Mouse (Mus musculus): Measurements from ENCODE around the gene Tshr. TPM values are rescaled to one million over a fixed set of nuclear protein-coding genes. Genes with fewer than 3 reads are reported as not detected.
"Not testable (repeated sequence)": the region's sequence is repeated elsewhere in the genome, so short reads cannot be mapped to it uniquely, and the experiment has no call there.

Tshr gene
- polyA plus RNA-seq, 1 experiment from 2014 or later, result not detected

DNA sequence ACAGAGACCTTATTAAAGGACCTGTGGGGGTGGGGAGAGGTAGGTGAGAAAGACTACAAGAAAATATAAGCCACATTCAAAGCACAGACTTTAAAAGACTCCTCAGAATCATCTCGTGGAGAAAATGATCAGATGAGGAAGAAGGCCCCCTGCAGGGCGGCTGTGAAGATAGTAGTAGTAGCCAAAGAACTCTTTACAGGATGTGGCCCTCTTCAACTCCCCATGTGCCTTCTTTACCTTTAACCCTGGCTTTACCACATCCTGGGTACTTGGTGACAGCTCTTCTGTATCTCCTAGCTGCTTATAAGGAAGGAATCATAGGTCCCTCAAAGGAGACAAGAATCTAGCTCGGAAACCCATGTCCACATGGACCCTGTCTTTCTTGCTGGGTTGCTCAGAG, 139.3 kb downstream of the Tshr start:
- Histone ChIP-seq H3K4me3 (no peak overlapping the region), H3K27me3 (ENCODE audit: low read depth, poor library complexity, severe bottlenecking) (no peaks in the 10 kb centered on the region), H3K27ac (no peak overlapping the region), H3K36me3 (no peaks in the 10 kb centered on the region), H3K4me1 (no peaks in the 10 kb centered on the region), H3K9me3 (replicated peaks) (no peaks in the 10 kb centered on the region)
- 71% methylated on average over 3 of the region's 3 CpGs for WGBS
- DNase-seq (ENCODE audit: low spot score), result no peak

DNA sequence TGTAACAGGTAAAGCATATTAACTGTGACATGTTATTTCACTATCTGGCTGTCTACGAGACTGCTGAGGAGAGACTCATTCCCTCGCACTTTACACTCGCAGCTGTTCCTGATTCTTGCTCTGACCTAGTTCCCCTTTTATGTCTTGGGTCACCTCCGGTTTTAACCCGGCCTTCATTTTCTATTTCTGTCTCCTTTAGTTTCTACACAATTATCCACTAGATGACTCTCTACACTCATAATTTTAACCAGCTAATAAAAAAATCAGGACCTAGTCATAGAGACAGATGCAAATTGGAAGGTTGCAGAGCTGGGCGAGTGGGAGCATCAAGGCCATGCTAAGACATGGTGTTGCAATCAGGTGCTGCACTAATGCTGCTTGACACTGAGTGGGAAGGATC, 150.2 kb downstream of the Tshr start:
- WGBS, result 78% methylated on average over 6 of the region's 6 CpGs
- no peaks in the 10 kb centered on the region for H3K36me3 ChIP-seq

GRCm38 (mm10) chr12:91540202-91540601, 155.8 kb downstream of the Tshr start:
- Histone ChIP-seq H3K27ac (no peak overlapping the region), H3K4me1 (no peaks in the 10 kb centered on the region), H3K4me3 (no peak overlapping the region), H3K9me3 (replicated peaks) (no peaks in the 10 kb centered on the region), H3K27me3 (ENCODE audit: low read depth, poor library complexity, severe bottlenecking) (no peaks in the 10 kb centered on the region), H3K36me3 (no peaks in the 10 kb centered on the region)
- 94% methylated on average over 7 of the region's 7 CpGs for WGBS
- no peak for DNase-seq (ENCODE audit: low spot score)

More for the DNA sequence above, 150.2 kb downstream of the Tshr start:
- Histone ChIP-seq H3K9me3 (replicated peaks) (no peaks in the 10 kb centered on the region), H3K27me3 (ENCODE audit: low read depth, poor library complexity, severe bottlenecking) (no peaks in the 10 kb centered on the region), H3K4me3 (no peak overlapping the region), H3K27ac (no peak overlapping the region), H3K4me1 (no peaks in the 10 kb centered on the region)
- DNase-seq (ENCODE audit: low spot score), result no peak

DNA sequence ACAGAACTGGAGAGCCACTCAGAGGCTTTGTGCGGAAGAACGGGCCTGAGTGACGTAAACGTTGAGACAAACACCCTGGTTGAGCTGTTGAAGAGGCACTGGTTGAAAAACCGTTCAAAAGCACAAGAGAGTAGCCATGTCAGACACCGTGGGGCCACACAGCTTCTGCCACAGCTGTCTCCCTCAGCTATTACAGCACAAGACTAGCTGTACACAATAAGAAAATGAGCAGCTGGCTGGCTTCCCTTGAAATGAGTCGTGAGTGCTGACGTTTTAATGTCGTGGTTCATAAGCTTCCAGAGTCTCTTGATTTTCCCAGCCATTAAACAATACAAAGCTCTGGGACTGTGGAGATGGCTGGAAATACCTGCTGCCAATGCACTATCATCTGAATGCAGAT, 165.1 kb downstream of the Tshr start:
- no peak overlapping the region for H3K4me3 ChIP-seq
- H3K9me3 ChIP-seq (replicated peaks), result no peaks in the 10 kb centered on the region
- no peak overlapping the region for H3K27ac ChIP-seq
- no peaks in the 10 kb centered on the region for H3K4me1 ChIP-seq
- no peaks in the 10 kb centered on the region for H3K27me3 ChIP-seq (ENCODE audit: low read depth, poor library complexity, severe bottlenecking)
- DNase-seq (ENCODE audit: low spot score), result no peak
- peaks cover 7% of the 10 kb centered on the region for H3K36me3 ChIP-seq
- 87% methylated on average over 9 of the region's 9 CpGs for WGBS

GRCm38 (mm10) chr12:91551773-91552526, 167.6 kb downstream of the Tshr start:
- Histone ChIP-seq H3K27me3 (ENCODE audit: low read depth, poor library complexity, severe bottlenecking) (no peaks in the 10 kb centered on the region), H3K4me3 (no peak overlapping the region), H3K27ac (no peak overlapping the region), H3K4me1 (no peaks in the 10 kb centered on the region), H3K36me3 (peaks cover 17% of the 10 kb centered on the region), H3K9me3 (replicated peaks) (no peaks in the 10 kb centered on the region)
- WGBS, result 93% methylated on average over 19 of the region's 19 CpGs
- no peak for DNase-seq (ENCODE audit: low spot score)

DNA sequence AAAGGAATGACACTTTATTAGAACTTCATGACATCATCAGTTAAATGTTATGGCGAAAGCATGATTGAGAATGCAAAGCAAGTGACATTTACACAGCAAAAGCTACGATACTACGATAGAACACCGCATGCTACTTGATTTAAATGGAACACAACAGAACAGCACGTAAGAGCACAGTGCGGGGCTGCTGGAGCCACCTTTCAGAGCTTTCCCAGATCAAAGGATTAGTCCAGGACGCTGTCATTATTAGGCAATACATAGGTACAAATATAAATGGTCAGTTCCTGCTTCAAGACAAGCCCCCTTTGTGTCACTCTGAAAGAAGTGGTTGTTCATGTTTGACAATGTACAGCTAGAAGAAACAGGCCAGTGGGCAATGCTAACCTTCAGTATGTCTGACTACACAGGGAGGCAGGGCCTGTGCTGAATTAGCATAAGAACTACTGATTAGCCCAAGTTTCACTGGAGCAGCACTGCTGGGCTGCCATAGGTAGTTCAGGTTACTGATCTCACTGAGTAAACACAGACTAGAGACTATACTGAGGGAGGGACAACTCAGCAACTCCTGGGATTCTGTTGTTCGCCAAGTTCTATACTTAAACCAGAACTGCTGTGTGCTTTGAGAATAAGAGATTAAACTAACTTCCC, 173.1 kb downstream of the Tshr start:
- WGBS, result 94% methylated on average over 8 of the region's 8 CpGs
- not testable (repeated sequence) for H3K27me3 ChIP-seq (ENCODE audit: low read depth, poor library complexity, severe bottlenecking); H3K4me1 ChIP-seq; DNase-seq (ENCODE audit: low spot score); H3K27ac ChIP-seq; H3K4me3 ChIP-seq; H3K9me3 ChIP-seq (replicated peaks)
- H3K36me3 ChIP-seq, result peaks cover 52% of the 10 kb centered on the region

- not testable (repeated sequence) for H3K27ac ChIP-seq; H3K4me3 ChIP-seq; H3K9me3 ChIP-seq (replicated peaks); DNase-seq (ENCODE audit: low spot score); H3K27me3 ChIP-seq (ENCODE audit: low read depth, poor library complexity, severe bottlenecking); H3K4me1 ChIP-seq
- WGBS, result 97% methylated on average over 4 of the region's 4 CpGs
- H3K36me3 ChIP-seq, result peaks cover 59% of the 10 kb centered on the region
Measured at GRCm38 (mm10) chr12:91558152-91558551, 173.8 kb downstream of the Tshr start.

- no peaks in the 10 kb centered on the region for H3K9me3 ChIP-seq (replicated peaks)
- H3K4me3 ChIP-seq, result no peak overlapping the region
- H3K4me1 ChIP-seq, result no peaks in the 10 kb centered on the region
- peaks cover 98% of the 10 kb centered on the region for H3K36me3 ChIP-seq
- no peaks in the 10 kb centered on the region for H3K27me3 ChIP-seq (ENCODE audit: low read depth, poor library complexity, severe bottlenecking)
- no peak for DNase-seq (ENCODE audit: low spot score)
- H3K27ac ChIP-seq, result no peak overlapping the region
- 94% methylated on average over 4 of the region's 4 CpGs for WGBS
Measured at GRCm38 (mm10) chr12:91567145-91567544, 182.8 kb downstream of the Tshr start.

DNA sequence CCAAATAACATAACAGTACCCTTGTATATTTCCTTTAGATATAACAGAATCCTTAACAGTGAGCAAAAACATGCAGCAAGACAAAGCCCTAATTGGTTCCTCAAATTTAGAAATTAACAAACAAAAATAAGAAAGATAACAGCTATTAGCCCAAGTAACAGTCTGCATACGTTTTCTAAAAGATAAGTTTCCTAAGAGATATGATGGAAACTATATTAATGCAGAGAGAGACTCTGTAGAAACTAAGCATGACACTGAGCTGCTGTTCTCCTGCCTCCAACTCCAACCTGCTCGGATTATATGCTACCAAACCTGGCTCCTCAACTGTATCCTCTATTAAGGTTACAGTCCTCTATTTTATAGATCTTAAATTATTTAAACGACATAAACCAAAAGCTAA, 184.9 kb downstream of the Tshr start:
- no peaks in the 10 kb centered on the region for H3K27me3 ChIP-seq (ENCODE audit: low read depth, poor library complexity, severe bottlenecking)
- no peaks in the 10 kb centered on the region for H3K9me3 ChIP-seq (replicated peaks)
- no peaks in the 10 kb centered on the region for H3K4me1 ChIP-seq
- no peak for DNase-seq (ENCODE audit: low spot score)
- no peak overlapping the region for H3K27ac ChIP-seq
- WGBS, result 90% methylated on average over 3 of the region's 3 CpGs
- H3K4me3 ChIP-seq, result no peak overlapping the region
- H3K36me3 ChIP-seq, result peaks cover 98% of the 10 kb centered on the region

- H3K36me3 ChIP-seq, result peaks cover 99% of the 10 kb centered on the region
- H3K27me3 ChIP-seq (ENCODE audit: low read depth, poor library complexity, severe bottlenecking), result no peaks in the 10 kb centered on the region
- H3K9me3 ChIP-seq (replicated peaks), result no peaks in the 10 kb centered on the region
- H3K4me1 ChIP-seq, result no peaks in the 10 kb centered on the region
- WGBS, result 90% methylated on average over 2 of the region's 2 CpGs
- no peak overlapping the region for H3K27ac ChIP-seq
- H3K4me3 ChIP-seq, result no peak overlapping the region
- DNase-seq (ENCODE audit: low spot score), result no peak
Measured at GRCm38 (mm10) chr12:91571708-91572107, 187.3 kb downstream of the Tshr start.

- WGBS, result 97% methylated on average over 2 of the region's 2 CpGs
- Histone ChIP-seq H3K27me3 (ENCODE audit: low read depth, poor library complexity, severe bottlenecking) (no peaks in the 10 kb centered on the region), H3K4me3 (no peak overlapping the region), H3K4me1 (no peaks in the 10 kb centered on the region), H3K36me3 (peaks cover 96% of the 10 kb centered on the region), H3K9me3 (replicated peaks) (no peaks in the 10 kb centered on the region), H3K27ac (no peak overlapping the region)
- DNase-seq (ENCODE audit: low spot score), result no peak
Measured at GRCm38 (mm10) chr12:91579665-91580064, 195.3 kb downstream of the Tshr start.

DNA sequence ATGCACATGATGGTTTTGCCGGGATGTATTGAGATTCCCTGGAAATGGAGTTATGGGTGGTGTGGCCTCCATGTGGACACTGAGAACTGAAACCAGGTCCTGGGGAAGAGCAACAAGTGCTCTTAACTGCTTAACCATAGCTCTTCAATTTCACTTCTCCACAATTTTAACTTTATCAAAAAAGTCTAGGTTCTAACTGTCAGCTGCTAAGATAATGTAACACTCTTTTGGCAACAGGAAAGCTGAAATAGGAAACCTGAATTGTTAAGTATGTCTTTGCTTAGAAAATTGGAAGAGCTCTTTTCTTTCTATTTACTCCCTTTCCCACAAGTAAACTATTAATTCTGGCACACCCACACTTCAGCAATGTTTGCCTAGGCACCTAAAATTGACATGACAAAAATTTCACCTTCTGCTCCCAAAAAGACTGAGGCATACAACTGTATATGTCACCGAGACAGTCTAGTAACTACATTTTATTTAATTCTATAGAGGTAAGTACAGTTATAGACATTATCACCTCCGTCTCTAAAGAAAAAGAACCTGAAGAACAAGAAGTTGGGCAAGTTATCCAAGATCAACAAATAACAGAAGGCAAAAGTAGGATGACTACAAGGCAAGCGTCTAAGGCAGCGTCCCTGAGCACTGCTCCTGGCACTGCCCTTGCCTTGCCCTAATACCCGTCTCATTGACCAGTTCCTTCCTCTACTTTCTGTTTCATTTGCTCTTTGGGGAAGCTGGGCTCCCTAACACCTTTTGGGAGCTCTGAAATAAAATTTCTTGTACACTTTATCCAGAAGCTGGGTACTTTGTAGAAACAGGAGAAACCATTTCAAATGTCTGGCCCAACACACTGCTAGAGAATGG, 197.1 kb downstream of the Tshr start:
- DNase-seq (ENCODE audit: low spot score), result no peak
- Histone ChIP-seq H3K4me1 (no peaks in the 10 kb centered on the region), H3K27ac (no peak overlapping the region), H3K36me3 (peaks cover 97% of the 10 kb centered on the region), H3K4me3 (no peak overlapping the region), H3K27me3 (ENCODE audit: low read depth, poor library complexity, severe bottlenecking) (no peaks in the 10 kb centered on the region), H3K9me3 (replicated peaks) (no peaks in the 10 kb centered on the region)
- WGBS, result 94% methylated on average over 6 of the region's 6 CpGs

Measured in limb, embryonic 10.5 days (tissue).